Mouse (Mus musculus) activated CD4-positive, CD25-positive, alpha-beta regulatory T cell, adult 9 weeks (primary cell): Measurements from ENCODE around the gene Vmn2r71. TPM values are rescaled to one million over a fixed set of nuclear protein-coding genes. Genes with fewer than 3 reads are reported as not detected.

Experiments used
- polyA plus RNA-seq: library from polyadenylated mRNA; unstranded; fragments of 100-300 nt; shearing (Covaris generic); gene quantifications from one replicate; pipeline ENCODE4 v1.2.1, GENCODE M21; 2017

The Vmn2r71 gene
- not detected for polyA plus RNA-seq

DNA sequence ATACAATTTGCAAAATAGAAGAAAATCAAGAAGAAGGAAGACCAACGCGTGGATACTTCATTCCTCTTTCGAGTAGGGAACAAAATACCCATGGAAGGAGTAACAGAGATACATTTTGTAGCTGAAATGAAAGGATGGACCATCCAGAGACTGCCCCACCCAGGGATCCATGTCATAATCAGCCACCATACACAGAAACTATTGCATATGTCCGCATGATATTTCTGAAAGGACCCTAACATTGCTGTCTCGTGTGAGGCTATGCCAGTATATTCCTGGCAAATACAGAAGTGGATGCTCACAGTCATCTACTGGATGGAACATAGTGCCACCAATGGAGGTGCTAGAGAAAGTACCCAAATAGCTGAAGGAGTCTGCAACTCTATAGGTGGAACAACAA lies at the start of gene Vmn2r71:
Gene Vmn2r71 (plus strand): TSS at position 301 of the 400 bp plus-strand sequence.

GRCm38 (mm10) chr7:85569092-85569491 lies 6.2 kb downstream of the Vmn2r71 start, which contains the start of gene Vmn2r70:
TSS of gene Vmn2r70 (minus strand) at chr7:85569192.

Other genes starting within 250 kb of the Vmn2r71 start
- not detected for gene Vmn2r69, start 147.2 kb upstream of the Vmn2r71 start, polyA plus RNA-seq
- gene Vmn2r70, start 6.1 kb downstream of the Vmn2r71 start, polyA plus RNA-seq, result not detected
- gene Vmn2r72, start 192.0 kb downstream of the Vmn2r71 start, polyA plus RNA-seq, result not detected